Mouse (Mus musculus): ENCODE data around the gene Tnik. TPM values are rescaled to one million over a fixed set of nuclear protein-coding genes. Genes with fewer than 3 reads are reported as not detected.

Tnik gene
- total RNA-seq, 2 experiments from 2014 or later: 38.8 to 42.7 TPM

- no peak for DNase-seq
- Histone ChIP-seq H3K27ac (no peak overlapping the region), H3K4me3 (no peak overlapping the region)
- no peak for TF ChIP-seq CTCF (IDR thresholded peaks at IDR 0.05)
- intact Hi-C loops (cut with DNase I): no loop called here
Observed at GRCm38 (mm10) chr3:28599476-28599875, 336.5 kb downstream of the Tnik start.

- intact Hi-C loops (cut with DNase I): no loop called here
- TF ChIP-seq CTCF (IDR thresholded peaks at IDR 0.05): no peak
- Histone ChIP-seq H3K4me3 (no peak overlapping the region), H3K27ac (no peak overlapping the region)
- DNase-seq: no peak
Observed at GRCm38 (mm10) chr3:28606741-28607140, 343.7 kb downstream of the Tnik start.

- intact Hi-C loops (cut with DNase I): no loop called here
- no peak for DNase-seq
- no peak overlapping the region for H3K27ac ChIP-seq
- no peak for TF ChIP-seq CTCF (IDR thresholded peaks at IDR 0.05)
- H3K4me3 ChIP-seq: no peak overlapping the region
Observed at GRCm38 (mm10) chr3:28612330-28612729, 349.3 kb downstream of the Tnik start.

GRCm38 (mm10) chr3:28616386-28616785 lies 353.4 kb downstream of the Tnik start:
- DNase-seq: no peak
- Histone ChIP-seq H3K4me3 (no peak overlapping the region), H3K27ac (no peak overlapping the region)
- intact Hi-C loops (cut with DNase I): no loop called here
- TF ChIP-seq CTCF (IDR thresholded peaks at IDR 0.05): no peak

- TF ChIP-seq CTCF (IDR thresholded peaks at IDR 0.05): no peak
- H3K4me3 ChIP-seq: no peak overlapping the region
- no peak for DNase-seq
- H3K27ac ChIP-seq: no peak overlapping the region
- intact Hi-C loops (cut with DNase I): no loop called here
Observed at GRCm38 (mm10) chr3:28617008-28617627, 354.1 kb downstream of the Tnik start.

GRCm38 (mm10) chr3:28621792-28622191 lies 358.8 kb downstream of the Tnik start:
- no peak for DNase-seq
- no peak overlapping the region for H3K27ac ChIP-seq
- intact Hi-C loops (cut with DNase I): no loop called here
- H3K4me3 ChIP-seq: no peak overlapping the region
- TF ChIP-seq CTCF (IDR thresholded peaks at IDR 0.05): no peak

- no peak for TF ChIP-seq CTCF (IDR thresholded peaks at IDR 0.05)
Observed at GRCm38 (mm10) chr3:28626816-28627215, 363.8 kb downstream of the Tnik start.

GRCm38 (mm10) chr3:28636778-28637177 lies 373.8 kb downstream of the Tnik start:
- no peak for DNase-seq
- intact Hi-C loops (cut with DNase I): no loop called here
- no peak for TF ChIP-seq CTCF (IDR thresholded peaks at IDR 0.05)
- Histone ChIP-seq H3K27ac (no peak overlapping the region), H3K4me3 (no peak overlapping the region)

More at GRCm38 (mm10) chr3:28626816-28627215, 363.8 kb downstream of the Tnik start:
- Histone ChIP-seq H3K4me3 (no peak overlapping the region), H3K27ac (no peak overlapping the region)
- intact Hi-C loops (cut with DNase I): no loop called here
- no peak for DNase-seq

GRCm38 (mm10) chr3:28638957-28639356 lies 375.9 kb downstream of the Tnik start:
- H3K27ac ChIP-seq: 0 out of 2 replicates have a peak overlapping the region, but pooled peaks have one; percentile 28
- peak; percentile 47 for DNase-seq
- intact Hi-C loops (cut with DNase I): no loop called here
- TF ChIP-seq CTCF (IDR thresholded peaks at IDR 0.05): no peak
- no peak overlapping the region for H3K4me3 ChIP-seq

GRCm38 (mm10) chr3:28643252-28643947 lies 380.4 kb downstream of the Tnik start:
- Histone ChIP-seq H3K4me3 (no peak overlapping the region), H3K27ac (no peak overlapping the region)
- no peak for DNase-seq
- intact Hi-C loops (cut with DNase I): no loop called here
- TF ChIP-seq CTCF (IDR thresholded peaks at IDR 0.05): no peak

GRCm38 (mm10) chr3:28652574-28652973 lies 389.6 kb downstream of the Tnik start:
- Histone ChIP-seq H3K4me3 (no peak overlapping the region), H3K27ac (no peak overlapping the region)
- TF ChIP-seq CTCF (IDR thresholded peaks at IDR 0.05): no peak
- no peak for DNase-seq
- intact Hi-C loops (cut with DNase I): no loop called here

- no peak for DNase-seq
- intact Hi-C loops (cut with DNase I): no loop called here
- Histone ChIP-seq H3K4me3 (no peak overlapping the region), H3K27ac (no peak overlapping the region)
- TF ChIP-seq CTCF (IDR thresholded peaks at IDR 0.05): no peak
Observed at GRCm38 (mm10) chr3:28653043-28653442, 390.0 kb downstream of the Tnik start.

- Histone ChIP-seq H3K4me3 (no peak overlapping the region), H3K27ac (no peak overlapping the region)
- TF ChIP-seq CTCF (IDR thresholded peaks at IDR 0.05): no peak
- DNase-seq: no peak
- intact Hi-C loops (cut with DNase I): no loop called here
Observed at GRCm38 (mm10) chr3:28654740-28655139, 391.7 kb downstream of the Tnik start.

- TF ChIP-seq CTCF (IDR thresholded peaks at IDR 0.05): no peak
- intact Hi-C loops (cut with DNase I): no loop called here
- Histone ChIP-seq H3K27ac (no peak overlapping the region), H3K4me3 (no peak overlapping the region)
- DNase-seq: no peak
Observed at GRCm38 (mm10) chr3:28658349-28658748, 395.3 kb downstream of the Tnik start.
